Mouse (Mus musculus): ENCODE measurements around the gene Gm13271. TPM values are rescaled to one million over a fixed set of nuclear protein-coding genes. Genes with fewer than 3 reads are reported as not detected.
"Not testable (repeated sequence)": the region's sequence is repeated elsewhere in the genome, so short reads cannot be mapped to it uniquely, and the experiment has no call there.

Gene Gm13271
- not detected for total RNA-seq (2021)
- long read RNA-seq, experiment 1 = 0 reads
- long read RNA-seq, experiment 2 = 0 reads

DNA sequence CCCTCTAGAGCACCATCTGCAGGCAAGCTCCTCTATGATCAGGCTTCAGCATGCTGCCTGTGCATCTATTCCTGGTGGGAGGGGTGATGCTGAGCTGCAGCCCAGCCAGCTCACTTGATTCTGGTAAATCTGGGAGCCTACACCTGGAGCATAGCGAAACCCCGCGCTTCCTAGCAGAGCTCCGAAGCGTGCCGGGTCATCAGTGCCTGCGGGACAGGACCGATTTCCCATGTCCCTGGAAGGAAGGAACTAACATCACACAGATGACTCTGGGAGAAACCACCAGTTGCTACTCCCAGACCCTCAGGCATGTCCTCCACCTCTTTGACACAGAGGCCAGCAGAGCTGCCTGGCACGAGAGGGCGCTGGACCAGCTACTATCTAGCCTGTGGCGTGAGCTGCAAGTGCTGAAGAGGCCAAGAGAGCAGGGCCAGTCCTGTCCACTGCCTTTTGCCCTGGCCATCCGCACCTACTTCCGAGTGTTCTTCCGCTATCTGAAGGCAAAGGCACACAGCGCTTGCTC is at the start of gene Gm13271:
TSS of gene Gm13271 (plus strand) at position 51 of the 523 bp plus-strand sequence.
- peak; percentile 54 for DNase-seq

DNA sequence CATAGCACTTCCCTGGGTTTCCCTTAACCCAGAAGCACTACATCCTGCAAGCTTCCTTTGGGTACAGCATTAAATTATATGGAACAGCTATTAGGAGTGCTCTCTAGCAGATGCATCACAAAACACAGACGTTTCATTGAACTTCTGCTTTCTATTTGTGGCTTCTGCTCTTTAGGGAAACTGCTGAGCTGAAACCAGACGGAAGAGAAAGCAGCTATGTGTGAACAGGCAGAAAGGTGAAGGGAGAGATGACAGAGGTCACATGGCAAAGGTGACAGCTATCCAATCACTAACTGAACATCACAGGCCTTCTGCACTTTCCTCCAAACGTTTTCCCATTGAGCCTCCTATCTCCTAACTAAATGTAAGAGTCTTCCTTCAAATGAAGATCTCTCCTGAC is 48.7 kb upstream of the Gm13271 start:
- DNase-seq = no peak

GRCm38 (mm10) chr4:88707128-88707826 is 47.4 kb upstream of the Gm13271 start:
- no peak for DNase-seq

- DNase-seq = no peak
These were observed 40.4 kb upstream of the Gm13271 start for GRCm38 (mm10) chr4:88714281-88714680.

- DNase-seq = peak; percentile 67
These were observed 39.6 kb upstream of the Gm13271 start for GRCm38 (mm10) chr4:88715059-88715458.

DNA sequence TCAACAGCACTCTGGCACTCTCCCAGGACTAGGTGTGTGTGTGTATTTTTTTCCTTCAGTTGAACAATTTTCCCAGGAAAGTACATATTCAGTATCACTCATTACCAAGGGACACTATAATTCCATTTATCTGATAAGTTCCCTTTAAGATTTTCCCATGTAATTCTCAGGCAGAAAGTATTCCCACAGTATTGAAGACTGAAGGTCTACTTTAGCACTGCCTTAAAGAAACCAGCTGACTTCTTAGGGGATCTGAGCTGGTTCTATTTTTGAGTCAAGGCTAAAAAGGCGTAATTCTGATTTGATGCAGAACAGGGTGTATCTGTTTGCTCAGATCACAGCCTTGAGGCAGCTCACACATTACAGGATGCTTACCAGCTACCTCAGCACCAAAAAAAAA is 36.0 kb upstream of the Gm13271 start:
- DNase-seq = no peak

GRCm38 (mm10) chr4:88721791-88722721 is 32.6 kb upstream of the Gm13271 start, which contains the start of the genes Gm26566 and Klhl9:
Gene Gm26566 (plus strand): TSS chr4:88721805.
Gene Klhl9 (minus strand): TSS chr4:88722465.
- peak; percentile 95 for DNase-seq

DNA sequence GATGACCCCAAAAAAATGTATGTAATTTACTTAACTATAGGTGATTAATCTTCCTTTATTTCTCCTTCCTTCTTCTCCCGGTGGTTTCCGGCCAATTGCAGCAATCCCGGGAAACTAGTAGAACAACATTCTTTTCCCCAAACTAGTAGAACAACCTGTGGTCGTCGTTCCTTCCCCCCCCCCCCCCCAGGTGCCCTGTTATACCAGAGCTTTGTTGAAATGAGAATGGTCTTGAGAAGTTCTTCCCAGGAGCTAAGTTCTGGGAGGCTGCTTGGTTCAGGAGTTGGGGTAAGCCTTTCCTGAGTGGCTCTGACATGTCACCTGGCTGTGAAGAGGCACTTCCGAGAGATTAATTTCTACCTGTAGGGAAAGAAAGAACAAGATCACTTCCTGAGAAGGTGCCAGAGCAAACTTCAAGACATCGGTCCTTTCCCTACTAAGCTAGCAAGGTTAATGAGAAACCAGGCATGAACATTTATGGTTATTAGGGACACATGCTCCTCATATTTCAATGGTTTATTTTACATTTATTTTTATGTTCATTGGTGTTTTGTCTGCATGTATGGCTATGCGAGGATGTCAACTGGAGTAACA is 31.1 kb upstream of the Gm13271 start:
- DNase-seq = no peak

DNA sequence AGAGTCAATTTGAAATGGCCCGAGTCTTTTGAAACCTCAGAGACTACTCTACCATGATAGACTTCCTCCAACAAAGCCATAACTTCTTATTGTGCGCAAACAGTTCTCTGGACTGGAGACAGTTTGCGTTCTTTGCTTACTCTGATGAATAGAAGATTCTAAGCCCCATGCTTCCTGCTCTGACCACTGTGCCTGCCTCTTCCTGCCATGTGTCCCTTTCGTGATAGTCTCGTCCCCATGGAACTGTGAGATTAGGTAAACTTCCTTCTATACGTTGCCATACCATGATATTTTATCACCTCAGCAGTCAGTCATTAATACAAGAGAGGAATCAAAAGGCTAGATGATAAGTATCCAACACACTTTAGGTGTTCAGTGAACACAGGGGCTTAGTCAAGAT is 27.9 kb upstream of the Gm13271 start:
- no peak for DNase-seq

DNA sequence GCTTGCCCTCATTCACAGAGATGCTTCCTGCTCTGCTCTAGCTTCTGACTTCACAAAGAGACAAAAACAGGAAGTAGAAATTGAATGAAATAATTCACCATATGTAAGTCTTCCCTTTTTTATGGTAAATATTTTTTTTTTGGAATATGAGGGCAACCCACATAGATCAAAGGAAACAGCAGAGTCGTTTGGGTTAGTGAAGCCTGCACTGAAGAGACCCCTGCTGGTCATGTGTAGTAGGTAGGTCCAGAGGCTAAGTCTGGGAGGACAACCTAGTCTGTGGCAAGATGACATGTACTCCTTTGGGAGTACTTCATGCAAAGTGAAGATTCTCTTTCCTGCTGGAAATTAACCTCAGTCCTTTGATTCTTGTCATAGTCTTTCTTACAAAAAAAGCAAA is 27.3 kb upstream of the Gm13271 start:
- no peak for DNase-seq

GRCm38 (mm10) chr4:88738480-88738879 is 16.2 kb upstream of the Gm13271 start:
- DNase-seq = no peak

DNA sequence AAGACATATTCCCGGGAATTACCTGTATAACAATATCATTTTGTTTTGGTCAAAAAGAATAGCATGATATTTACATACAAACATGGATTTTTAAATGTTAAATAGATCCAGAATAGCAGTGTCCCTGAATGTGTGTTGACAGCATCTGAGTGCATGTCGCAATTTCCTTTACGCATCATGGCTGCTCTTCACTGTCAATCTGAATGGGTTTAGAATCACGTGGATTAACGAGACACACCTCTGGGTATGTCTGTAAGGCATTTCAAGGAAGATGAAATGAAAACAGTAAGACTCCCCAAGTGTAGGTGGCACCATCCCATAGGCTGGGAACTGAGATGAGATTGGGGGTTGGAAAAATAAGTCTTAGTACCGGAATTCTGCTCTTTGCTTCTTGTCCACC is 15.6 kb upstream of the Gm13271 start:
- no peak for DNase-seq

DNA sequence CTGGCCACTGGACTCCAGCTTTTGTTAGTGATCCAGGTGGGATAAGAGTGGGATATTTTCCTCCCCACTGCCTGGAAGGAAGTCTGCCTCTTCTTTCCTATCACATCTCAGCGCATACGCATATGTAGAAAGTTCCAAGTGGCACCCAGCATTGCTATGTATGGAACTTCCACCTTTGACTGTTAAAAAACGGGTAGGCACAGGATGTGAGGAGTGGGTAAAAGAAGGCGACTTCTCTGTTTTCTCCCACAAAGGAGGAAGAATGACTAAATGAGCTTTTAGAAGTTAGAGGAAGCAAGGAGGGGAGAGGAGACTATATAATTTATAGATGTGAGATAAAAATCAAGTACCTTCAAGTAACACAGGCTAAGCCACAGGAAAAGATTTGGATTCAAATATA is 13.2 kb upstream of the Gm13271 start:
- DNase-seq = no peak

- no peak for DNase-seq
These were observed 11.8 kb upstream of the Gm13271 start for GRCm38 (mm10) chr4:88742771-88743371.

DNA sequence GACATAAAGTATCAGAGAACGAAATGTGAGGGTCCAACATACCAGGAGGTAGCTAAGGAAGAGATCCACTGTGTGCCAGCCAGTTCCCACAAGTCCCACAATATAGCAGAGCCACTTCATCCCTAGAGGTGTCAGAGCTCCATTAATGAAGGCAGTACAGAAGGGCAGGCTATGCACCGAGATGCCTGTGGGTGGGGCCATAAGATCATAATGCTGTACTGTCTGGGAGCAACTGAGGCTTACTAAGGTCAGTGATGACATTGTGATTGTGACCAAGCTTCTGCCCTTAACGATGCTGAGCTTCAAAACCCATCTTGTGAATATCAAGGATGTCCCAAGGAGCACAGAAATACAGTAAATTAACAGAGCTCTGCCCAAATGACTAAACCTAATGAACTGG is 10.5 kb upstream of the Gm13271 start:
- DNase-seq = no peak

- DNase-seq = no peak
These were observed 4.7 kb upstream of the Gm13271 start for GRCm38 (mm10) chr4:88749926-88750325.

- not testable (repeated sequence) for DNase-seq
These were observed 2.2 kb downstream of the Gm13271 start for GRCm38 (mm10) chr4:88756581-88757513.

DNA sequence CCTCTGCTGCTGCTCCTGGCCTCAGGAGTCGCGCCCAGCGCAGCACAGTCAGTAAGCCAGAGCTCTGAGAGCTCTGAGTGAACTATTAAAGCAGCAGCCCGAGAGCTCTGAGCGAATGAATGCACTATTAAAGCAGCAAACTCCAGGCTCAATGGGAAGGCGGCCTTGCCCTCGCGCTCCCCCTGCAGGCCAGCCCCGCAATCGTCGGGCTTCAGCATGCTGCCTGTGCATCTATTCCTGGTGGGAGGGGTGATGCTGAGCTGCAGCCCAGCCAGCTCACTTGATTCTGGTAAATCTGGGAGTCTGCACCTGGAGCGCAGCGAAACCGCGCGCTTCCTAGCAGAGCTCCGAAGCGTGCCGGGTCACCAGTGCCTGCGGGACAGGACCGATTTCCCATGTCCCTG is 3.0 kb downstream of the Gm13271 start:
- DNase-seq = peak; percentile 86

GRCm38 (mm10) chr4:88758751-88759150 is 4.1 kb downstream of the Gm13271 start:
- not testable (repeated sequence) for DNase-seq

GRCm38 (mm10) chr4:88759610-88760268 is 5.1 kb downstream of the Gm13271 start, which contains the start of gene Gm13283:
Gene Gm13283 (plus strand): TSS chr4:88760119.
- peak; percentile 36 for DNase-seq

Data from gastrocnemius, postnatal 25 days (tissue).